Mouse (Mus musculus) hindbrain, embryonic 10.5 days (tissue): Measurements from ENCODE around the gene Gm4881. TPM values are rescaled to one million over a fixed set of nuclear protein-coding genes. Genes with fewer than 3 reads are reported as not detected.

ENCODE experiments used
- DNase-seq: peaks from one replicate; pipeline ENCODE4 v3.0.0-alpha.2; 2017; ENCODE audit warnings: low spot score
- H3K27ac ChIP-seq: fragments of 300-500 bp; sonication (generic); 2 replicates; pipeline ENCODE4 v1.5.1; 2016; ENCODE audit warnings: mild to moderate bottlenecking, moderate library complexity
- H3K27me3 ChIP-seq: fragments of 300-500 bp; sonication (generic); 2 replicates; pipeline ENCODE4 v1.6.1; 2016; ENCODE audit warnings: mild to moderate bottlenecking; ENCODE audit not compliant: poor library complexity, insufficient read depth, severe bottlenecking
- H3K36me3 ChIP-seq: fragments of 300-500 bp; sonication (generic); 2 replicates; pipeline ENCODE4 v1.6.1; 2016; ENCODE audit warnings: mild to moderate bottlenecking, moderate library complexity
- H3K4me1 ChIP-seq: fragments of 300-500 bp; sonication (generic); replicated peaks from 2 replicates; pipeline ENCODE4 v1.6.1; 2016; ENCODE audit warnings: mild to moderate bottlenecking
- H3K4me3 ChIP-seq: fragments of 300-500 bp; sonication (generic); 2 replicates; pipeline ENCODE4 v1.5.1; 2016; ENCODE audit warnings: mild to moderate bottlenecking, moderate library complexity
- H3K9me3 ChIP-seq: fragments of 300-500 bp; sonication (generic); 2 replicates; pipeline ENCODE4 v1.6.1; 2016; ENCODE audit warnings: mild to moderate bottlenecking, moderate library complexity
- WGBS: fragments of 180-500 bp; shearing (Covaris S2); methylation state at CpG from one replicate; pipeline ENCODE4 v1.1.7; 2016; 5-methylcytosine and 5-hydroxymethylcytosine counted together
- polyA plus RNA-seq: library from polyadenylated mRNA; unstranded; fragments of >200 nt; fragmentation: Nextera tagmentation; extraction: Ambion mirVana; gene quantifications from 2 replicates; pipeline ENCODE4 v1.2.1, GENCODE M21; 2016

The Gm4881 gene
- polyA plus RNA-seq, 1 experiment from 2014 or later, result 2.7 TPM

GRCm38 (mm10) chr7:24889431-24890220 is 54.7 kb downstream of the Gm4881 start:
- Histone ChIP-seq H3K9me3 (no peaks in the 10 kb centered on the region), H3K36me3 (peaks cover 68% of the 10 kb centered on the region), H3K27me3 (no peaks in the 10 kb centered on the region), H3K4me1 (peaks cover 28% of the 10 kb centered on the region), H3K4me3 (no peak overlapping the region), H3K27ac (no peak overlapping the region)
- 86% methylated on average over 6 of the region's 6 CpGs for WGBS
- DNase-seq, result no peak

GRCm38 (mm10) chr7:24887096-24887495 is 57.2 kb downstream of the Gm4881 start:
- Histone ChIP-seq H3K27ac (0 out of 2 replicates have a peak overlapping the region, but pooled peaks have one; percentile 5), H3K4me3 (peak overlapping the region; percentile 98), H3K36me3 (peaks cover 61% of the 10 kb centered on the region), H3K9me3 (no peaks in the 10 kb centered on the region), H3K4me1 (peaks cover 28% of the 10 kb centered on the region), H3K27me3 (no peaks in the 10 kb centered on the region)
- 92% methylated on average over 4 of the region's 4 CpGs for WGBS
- no peak for DNase-seq

- Histone ChIP-seq H3K27me3 (no peaks in the 10 kb centered on the region), H3K36me3 (peaks cover 60% of the 10 kb centered on the region), H3K4me1 (peaks cover 28% of the 10 kb centered on the region), H3K9me3 (no peaks in the 10 kb centered on the region), H3K4me3 (peak overlapping the region; percentile 98), H3K27ac (peak overlapping the region; percentile 99)
- WGBS, result 75% methylated on average over 4 of the region's 4 CpGs
- DNase-seq, result no peak
Measured at GRCm38 (mm10) chr7:24886308-24886633, 58.0 kb downstream of the Gm4881 start.

DNA sequence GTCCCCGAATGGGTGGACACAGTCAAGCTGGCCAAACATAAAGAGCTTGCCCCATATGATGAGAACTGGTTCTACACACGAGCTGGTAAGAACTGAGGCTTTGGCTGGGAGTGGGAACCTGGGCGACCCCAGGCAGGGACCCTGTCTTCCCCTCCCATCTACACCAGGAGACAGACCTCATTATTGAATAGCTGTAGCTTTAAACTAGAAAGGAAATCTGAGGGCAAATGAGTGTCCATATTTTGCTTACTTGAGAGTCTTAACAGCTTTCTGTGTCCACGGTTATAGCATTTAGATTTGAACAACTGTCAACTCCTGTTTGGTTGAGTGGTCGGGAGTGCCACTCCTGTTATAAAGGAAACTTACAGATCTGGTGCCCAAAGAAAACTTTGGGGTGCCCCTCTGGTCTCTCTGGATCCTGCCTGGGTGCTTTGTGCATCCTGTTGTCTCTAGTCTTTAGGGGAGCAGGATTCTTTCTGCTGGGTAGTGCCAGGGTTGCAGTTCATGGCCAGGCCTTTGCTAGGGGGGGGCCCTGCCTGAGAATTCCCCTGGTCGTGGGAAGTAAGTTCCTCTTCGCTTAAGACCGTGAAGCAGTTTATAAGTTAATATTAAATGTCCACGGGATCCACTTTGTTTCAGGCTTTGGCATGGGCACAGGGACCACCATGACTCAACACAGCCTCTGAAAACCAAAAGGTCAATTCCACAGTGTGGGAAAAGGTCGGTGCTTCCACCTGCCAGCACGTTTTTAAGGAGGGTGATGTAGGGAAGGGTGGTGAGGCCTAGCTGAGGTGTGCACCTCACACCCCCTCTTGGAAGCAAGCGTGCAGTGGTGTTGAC is 58.6 kb downstream of the Gm4881 start:
- Histone ChIP-seq H3K4me1 (peaks cover 30% of the 10 kb centered on the region), H3K27ac (peak overlapping the region; percentile 99), H3K9me3 (no peaks in the 10 kb centered on the region), H3K27me3 (no peaks in the 10 kb centered on the region), H3K36me3 (peaks cover 54% of the 10 kb centered on the region), H3K4me3 (peak overlapping the region; percentile 98)
- DNase-seq, result no peak
- WGBS, result 51% methylated on average over 12 of the region's 12 CpGs

GRCm38 (mm10) chr7:24884693-24885291 is 59.5 kb downstream of the Gm4881 start:
- no peaks in the 10 kb centered on the region for H3K27me3 ChIP-seq
- no peaks in the 10 kb centered on the region for H3K9me3 ChIP-seq
- DNase-seq, result no peak
- peaks cover 36% of the 10 kb centered on the region for H3K4me1 ChIP-seq
- H3K27ac ChIP-seq, result peak overlapping the region; percentile 99
- H3K36me3 ChIP-seq, result peaks cover 45% of the 10 kb centered on the region
- H3K4me3 ChIP-seq, result peak overlapping the region; percentile 98
- under 1% methylated on average over 47 of the region's 47 CpGs for WGBS

DNA sequence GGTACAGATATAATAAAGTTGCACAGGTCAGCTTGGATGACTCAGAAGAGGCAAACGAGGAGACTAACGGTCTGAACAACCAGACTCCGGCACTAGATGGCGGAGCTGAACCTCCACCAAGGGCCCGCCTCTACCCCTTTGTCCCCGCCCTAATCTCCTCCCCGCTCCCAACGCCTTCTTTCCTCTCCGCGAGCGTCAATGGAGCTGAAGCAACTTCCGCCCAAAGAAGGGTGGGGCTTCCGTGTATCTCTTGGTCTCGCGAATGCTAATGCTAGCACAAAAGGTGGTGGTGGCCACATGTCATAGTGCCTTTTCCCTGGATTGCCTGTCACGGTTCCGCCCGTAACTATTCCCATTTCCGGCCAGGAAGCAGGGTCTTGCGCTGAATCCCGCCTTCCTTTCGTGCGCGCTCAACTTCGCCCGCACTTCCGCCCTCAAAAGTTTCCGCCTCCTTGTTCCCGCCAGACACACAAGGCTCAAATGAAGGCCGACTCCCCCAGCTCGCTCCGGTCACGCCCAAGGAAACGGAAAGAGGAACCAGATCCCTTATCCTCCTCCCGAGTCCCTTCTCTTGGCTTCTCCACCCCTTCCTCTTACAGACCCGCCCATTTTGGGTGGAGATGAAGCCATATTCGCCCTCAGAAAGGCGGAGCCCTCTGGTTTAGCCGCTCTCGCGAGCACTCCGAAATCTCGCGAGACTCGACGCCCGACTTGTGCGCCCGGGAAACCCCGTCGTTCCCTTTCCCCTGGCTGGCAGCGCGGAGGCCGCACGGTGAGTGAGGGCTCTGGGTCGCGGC is 60.2 kb downstream of the Gm4881 start, which contains the start of gene Rps19:
Gene Rps19 (plus strand): TSS at position 476 of the 797 bp plus-strand sequence.
- peak within 1 kb of the TSS; percentile 99 for H3K27ac ChIP-seq
- H3K36me3 ChIP-seq, result peaks cover 38% of the 10 kb centered on the region
- WGBS, result under 1% methylated on average over 57 of the region's 57 CpGs
- H3K4me1 ChIP-seq, result peaks cover 42% of the 10 kb centered on the region
- DNase-seq, result peak; percentile 98
- H3K27me3 ChIP-seq, result no peaks in the 10 kb centered on the region
- peak within 1 kb of the TSS; percentile 98 for H3K4me3 ChIP-seq
- no peaks in the 10 kb centered on the region for H3K9me3 ChIP-seq

- no peaks in the 10 kb centered on the region for H3K9me3 ChIP-seq
- H3K27ac ChIP-seq, result no peak overlapping the region
- H3K36me3 ChIP-seq, result peaks cover 24% of the 10 kb centered on the region
- H3K4me1 ChIP-seq, result peaks cover 38% of the 10 kb centered on the region
- no peaks in the 10 kb centered on the region for H3K27me3 ChIP-seq
- 89% methylated on average over 9 of the region's 9 CpGs for WGBS
- no peak overlapping the region for H3K4me3 ChIP-seq
- no peak for DNase-seq
Measured at GRCm38 (mm10) chr7:24882416-24883199, 61.7 kb downstream of the Gm4881 start.

- Histone ChIP-seq H3K27me3 (no peaks in the 10 kb centered on the region), H3K4me1 (peaks cover 24% of the 10 kb centered on the region), H3K4me3 (no peak overlapping the region), H3K9me3 (no peaks in the 10 kb centered on the region), H3K36me3 (no peaks in the 10 kb centered on the region), H3K27ac (no peak overlapping the region)
- DNase-seq, result no peak
- WGBS, result 17% methylated on average over 2 of the region's 2 CpGs
Measured at GRCm38 (mm10) chr7:24879620-24880019, 64.7 kb downstream of the Gm4881 start.

DNA sequence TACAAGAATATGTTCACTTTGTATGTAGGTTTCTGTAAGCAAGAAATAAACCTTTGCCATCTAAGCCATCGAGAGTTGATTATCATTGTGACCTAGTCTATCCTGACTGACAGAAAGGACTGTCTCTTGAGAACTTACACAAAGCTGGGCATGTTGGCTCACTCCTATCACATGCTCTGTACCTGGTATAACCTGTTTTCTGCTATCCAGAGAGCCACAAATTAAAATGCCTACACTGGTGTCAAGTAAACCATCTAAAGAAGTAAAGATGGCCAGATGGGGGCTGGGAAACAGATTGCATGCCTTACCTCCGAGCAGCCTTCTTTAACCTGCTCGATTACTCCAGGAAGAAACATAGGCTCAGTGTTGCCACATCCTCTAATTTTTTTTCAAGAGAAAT is 66.7 kb downstream of the Gm4881 start:
- no peak for DNase-seq
- 88% methylated on average over 3 of the region's 3 CpGs for WGBS

More for the DNA sequence above, 66.7 kb downstream of the Gm4881 start:
- Histone ChIP-seq H3K4me3 (no peak overlapping the region), H3K36me3 (no peaks in the 10 kb centered on the region), H3K27ac (no peak overlapping the region), H3K4me1 (peaks cover 24% of the 10 kb centered on the region), H3K27me3 (0 out of 2 replicates have a peak, but pooled peaks cover 2% of the 10 kb centered on the region), H3K9me3 (no peaks in the 10 kb centered on the region)
